Mouse (Mus musculus) c-Kit-positive CD71-positive TER-119-positive erythroid progenitor cells, embryonic 14.5 days (primary cell): ENCODE results near the gene Lix1l.

ENCODE experiments used
- DNase-seq: peaks from one replicate; pipeline ENCODE4 v3.0.0-alpha.2; 2013; ENCODE audit warnings: low spot score

Gene Lix1l

DNA sequence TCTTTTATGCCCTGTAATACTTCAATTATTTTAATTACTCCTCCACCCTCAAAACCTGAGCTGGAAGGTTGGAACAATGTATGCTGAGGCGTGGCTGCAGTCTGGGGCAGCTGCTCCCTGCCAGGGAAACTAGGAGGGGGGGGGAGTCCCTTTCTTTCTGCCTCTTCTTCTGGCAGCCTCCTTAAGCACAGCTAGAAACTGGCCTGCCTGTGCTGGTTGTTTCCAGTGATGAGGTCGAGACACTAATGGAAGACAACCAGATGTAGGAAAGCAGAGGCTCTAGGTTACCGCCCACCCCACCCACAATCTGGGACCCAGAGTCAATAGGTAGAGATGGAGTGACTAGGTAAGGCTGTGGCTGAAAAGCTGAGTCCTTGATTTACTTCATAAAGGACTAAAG, 74.7 kb downstream of the Lix1l start:
- DNase-seq, result no peak
